Mouse (Mus musculus): ENCODE data around the gene Icosl. TPM values are rescaled to one million over a fixed set of nuclear protein-coding genes. Genes with fewer than 3 reads are reported as not detected.
A peak's percentile ranks its signal among the peaks of the same experiment; 100 is the strongest.

Gene Icosl
- polyA plus RNA-seq, 1 experiment from 2014 or later: 7.1 TPM

DNA sequence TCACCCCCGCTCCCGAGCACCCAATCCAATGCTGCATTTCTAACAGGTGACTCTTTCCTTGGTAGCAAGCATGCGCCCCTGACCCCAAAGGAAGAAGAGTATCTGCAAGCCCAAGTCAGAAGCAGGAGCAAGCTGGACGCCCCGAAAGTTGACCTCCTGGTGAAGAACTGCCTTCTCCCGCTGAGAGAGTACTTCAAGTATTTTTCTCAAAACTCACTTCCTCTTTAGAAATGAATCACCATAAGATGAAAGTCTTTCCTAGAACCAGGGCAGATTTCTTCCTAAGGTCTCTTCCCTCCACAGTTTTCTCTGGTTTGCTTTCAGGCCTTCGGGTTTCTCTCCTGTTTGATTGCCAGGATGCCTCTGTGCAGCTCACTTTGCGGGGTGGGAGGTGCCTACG lies 6.0 kb upstream of the Icosl start:
- H3K9ac ChIP-seq (ENCODE audit: low read length): no peak overlapping the region
- WGBS: 82% methylated on average over 9 of the region's 9 CpGs
- no peaks in the 10 kb centered on the region for H3K27me3 ChIP-seq (ENCODE audit: control insufficient read depth, insufficient read depth, low read length)
- H3K27ac ChIP-seq (ENCODE audit: low read length): no peak overlapping the region
- H3K4me1 ChIP-seq (ENCODE audit: control insufficient read depth, insufficient read depth, low read length): no peaks in the 10 kb centered on the region
- H3K9me3 ChIP-seq (replicated peaks; ENCODE audit: control insufficient read depth, low read length): no peaks in the 10 kb centered on the region
- no peaks in the 10 kb centered on the region for H3K36me3 ChIP-seq (ENCODE audit: control insufficient read depth, insufficient read depth, low read length)
- H3K4me3 ChIP-seq (replicated peaks; ENCODE audit: low read length): no peak overlapping the region
- ATAC-seq (ENCODE audit: insufficient read depth, low FRiP score): no peak
- H3K4me2 ChIP-seq (ENCODE audit: low read depth, low read length): no peak overlapping the region

DNA sequence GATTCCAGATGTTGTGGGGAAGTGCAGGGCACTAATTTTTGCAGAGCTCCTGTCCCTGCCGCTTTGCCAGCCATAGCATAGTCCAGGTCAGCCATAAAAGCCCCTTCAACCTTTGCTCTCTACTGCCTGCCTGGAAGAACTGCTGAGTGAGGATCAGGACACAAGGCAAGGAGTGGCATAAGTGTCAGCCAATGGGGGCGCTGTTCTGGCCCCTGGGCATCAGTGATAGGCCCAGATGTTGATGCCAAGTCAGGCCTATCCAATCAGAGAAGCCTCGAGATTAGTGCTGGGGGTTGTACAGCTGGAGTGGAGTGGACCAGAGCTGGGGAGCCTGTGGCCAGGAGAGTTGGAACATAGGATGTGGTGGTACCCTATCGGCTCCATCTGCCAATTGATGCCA lies 1.9 kb upstream of the Icosl start:
- H3K36me3 ChIP-seq (ENCODE audit: control insufficient read depth, insufficient read depth, low read length): no peaks in the 10 kb centered on the region
- 47% methylated on average over 4 of the region's 4 CpGs for WGBS
- no peak for ATAC-seq (ENCODE audit: insufficient read depth, low FRiP score)

DNA sequence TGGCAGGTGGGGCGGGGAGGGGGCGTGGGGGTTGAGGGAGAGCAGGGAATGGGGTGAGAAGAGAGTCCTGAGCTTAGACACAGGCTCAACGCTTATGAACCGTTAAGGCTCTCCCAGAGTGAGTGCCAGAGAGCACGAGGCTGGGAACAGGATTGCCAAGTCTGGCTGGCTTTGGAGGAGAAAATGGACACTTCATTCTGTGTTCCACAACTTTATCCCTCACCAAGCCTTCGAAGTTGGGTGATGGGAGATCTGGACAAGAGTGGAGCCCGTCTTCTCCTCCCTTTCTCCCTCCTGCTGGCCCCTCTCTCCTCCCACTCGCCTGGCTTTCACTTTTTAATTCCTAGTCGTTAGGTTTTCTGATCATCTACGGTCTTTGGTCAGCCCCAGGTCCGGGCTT lies 561 bp upstream of the Icosl start:
- peak overlapping the region; percentile 80 for H3K9ac ChIP-seq (ENCODE audit: low read length)
- no peak overlapping the region for H3K27ac ChIP-seq (ENCODE audit: low read length)
- H3K9me3 ChIP-seq (replicated peaks; ENCODE audit: control insufficient read depth, low read length): no peaks in the 10 kb centered on the region
- H3K4me2 ChIP-seq (ENCODE audit: low read depth, low read length): peak overlapping the region; percentile 96
- no peak for ATAC-seq (ENCODE audit: insufficient read depth, low FRiP score)
- peak overlapping the region; percentile 82 for H3K4me3 ChIP-seq (replicated peaks; ENCODE audit: low read length)
- 17% methylated on average over 11 of the region's 11 CpGs for WGBS
- H3K36me3 ChIP-seq (ENCODE audit: control insufficient read depth, insufficient read depth, low read length): no peaks in the 10 kb centered on the region
- H3K4me1 ChIP-seq (ENCODE audit: control insufficient read depth, insufficient read depth, low read length): peaks cover 5% of the 10 kb centered on the region
- 0 out of 2 replicates have a peak, but pooled peaks cover 3% of the 10 kb centered on the region for H3K27me3 ChIP-seq (ENCODE audit: control insufficient read depth, insufficient read depth, low read length)

More for the DNA sequence above, 1.9 kb upstream of the Icosl start:
- Histone ChIP-seq H3K4me1 (ENCODE audit: control insufficient read depth, insufficient read depth, low read length) (peaks cover 5% of the 10 kb centered on the region), H3K4me2 (ENCODE audit: low read depth, low read length) (no peak overlapping the region), H3K9ac (ENCODE audit: low read length) (no peak overlapping the region), H3K27ac (ENCODE audit: low read length) (no peak overlapping the region), H3K27me3 (ENCODE audit: control insufficient read depth, insufficient read depth, low read length) (0 out of 2 replicates have a peak, but pooled peaks cover 3% of the 10 kb centered on the region), H3K4me3 (replicated peaks; ENCODE audit: low read length) (no peak overlapping the region), H3K9me3 (replicated peaks; ENCODE audit: control insufficient read depth, low read length) (no peaks in the 10 kb centered on the region)

DNA sequence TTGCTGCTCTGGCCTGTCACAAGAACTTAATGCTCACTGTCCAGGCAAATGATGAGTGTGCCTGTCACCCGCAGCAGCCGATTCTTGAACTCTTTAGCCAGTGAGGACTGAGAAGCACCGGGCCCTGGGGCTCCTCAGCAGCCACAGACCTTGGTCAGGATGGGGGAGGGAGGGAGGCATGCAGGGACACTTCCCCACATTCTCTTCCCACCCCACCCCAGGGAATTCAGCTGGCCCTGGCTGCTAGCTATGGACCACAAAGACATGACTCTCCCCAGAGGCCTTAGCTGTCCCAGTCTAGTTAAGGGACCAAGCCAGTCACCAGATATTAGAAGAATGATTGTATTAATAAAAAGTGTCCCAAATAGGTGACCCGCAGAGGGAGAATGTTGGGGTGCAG lies 5.0 kb downstream of the Icosl start:
- Histone ChIP-seq H3K9me3 (replicated peaks; ENCODE audit: control insufficient read depth, low read length) (no peaks in the 10 kb centered on the region), H3K4me1 (ENCODE audit: control insufficient read depth, insufficient read depth, low read length) (peaks cover 5% of the 10 kb centered on the region; the same call in 1 of the 2 replicates), H3K27me3 (ENCODE audit: control insufficient read depth, insufficient read depth, low read length) (no peaks in the 10 kb centered on the region), H3K4me3 (replicated peaks; ENCODE audit: low read length) (no peak overlapping the region), H3K9ac (ENCODE audit: low read length) (no peak overlapping the region), H3K4me2 (ENCODE audit: low read depth, low read length) (no peak overlapping the region), H3K27ac (ENCODE audit: low read length) (no peak overlapping the region), H3K36me3 (ENCODE audit: control insufficient read depth, insufficient read depth, low read length) (no peaks in the 10 kb centered on the region)
- ATAC-seq (ENCODE audit: insufficient read depth, low FRiP score): no peak
- WGBS: 71% methylated on average over 4 of the region's 4 CpGs

DNA sequence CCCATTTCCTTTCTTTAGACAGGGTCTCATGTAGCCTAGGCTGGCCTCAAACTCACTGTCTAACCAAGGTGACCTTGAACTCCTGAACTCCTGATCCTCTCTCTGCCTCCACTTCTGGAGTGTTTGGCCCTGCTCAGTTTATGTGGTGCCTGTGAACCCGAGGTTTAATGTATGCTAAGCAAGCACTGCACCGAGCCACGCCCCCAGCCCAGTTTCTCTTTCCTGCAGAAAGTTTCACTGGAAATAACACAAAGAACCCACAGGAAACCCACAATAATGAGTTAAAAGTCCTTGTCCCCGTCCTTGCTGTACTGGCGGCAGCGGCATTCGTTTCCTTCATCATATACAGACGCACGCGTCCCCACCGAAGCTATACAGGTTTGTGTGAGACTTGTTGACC lies 5.9 kb downstream of the Icosl start:
- H3K9me3 ChIP-seq (replicated peaks; ENCODE audit: control insufficient read depth, low read length): no peaks in the 10 kb centered on the region
- H3K9ac ChIP-seq (ENCODE audit: low read length): no peak overlapping the region
- H3K36me3 ChIP-seq (ENCODE audit: control insufficient read depth, insufficient read depth, low read length): no peaks in the 10 kb centered on the region
- no peaks in the 10 kb centered on the region for H3K27me3 ChIP-seq (ENCODE audit: control insufficient read depth, insufficient read depth, low read length)
- WGBS: 68% methylated on average over 11 of the region's 11 CpGs
- no peak overlapping the region for H3K27ac ChIP-seq (ENCODE audit: low read length)
- peaks cover 1% of the 10 kb centered on the region; the same call in 1 of the 2 replicates for H3K4me1 ChIP-seq (ENCODE audit: control insufficient read depth, insufficient read depth, low read length)
- ATAC-seq (ENCODE audit: insufficient read depth, low FRiP score): no peak
- H3K4me2 ChIP-seq (ENCODE audit: low read depth, low read length): no peak overlapping the region
- no peak overlapping the region for H3K4me3 ChIP-seq (replicated peaks; ENCODE audit: low read length)

DNA sequence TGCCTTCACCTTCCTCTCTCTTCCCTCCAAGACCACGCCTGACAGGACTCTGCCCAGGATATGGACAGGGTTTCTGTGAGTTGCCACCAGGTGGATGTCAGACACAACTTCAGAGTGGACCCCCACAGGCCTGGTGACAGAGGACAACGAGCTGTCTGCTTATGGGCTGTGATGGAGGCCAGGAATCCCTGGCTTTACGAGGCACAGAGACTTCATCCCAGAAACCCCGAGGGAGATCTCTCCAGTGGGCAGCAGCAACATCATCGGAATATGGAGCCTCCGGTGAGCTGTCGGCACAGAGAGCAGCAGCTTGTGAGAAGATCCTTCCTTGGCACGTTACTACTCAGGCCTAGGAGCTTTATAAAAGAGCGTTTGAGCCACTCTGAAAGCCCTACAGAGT lies 8.8 kb downstream of the Icosl start:
- Histone ChIP-seq H3K4me2 (ENCODE audit: low read depth, low read length) (no peak overlapping the region), H3K4me3 (replicated peaks; ENCODE audit: low read length) (no peak overlapping the region), H3K36me3 (ENCODE audit: control insufficient read depth, insufficient read depth, low read length) (no peaks in the 10 kb centered on the region), H3K27me3 (ENCODE audit: control insufficient read depth, insufficient read depth, low read length) (no peaks in the 10 kb centered on the region), H3K27ac (ENCODE audit: low read length) (no peak overlapping the region), H3K9me3 (replicated peaks; ENCODE audit: control insufficient read depth, low read length) (no peaks in the 10 kb centered on the region), H3K9ac (ENCODE audit: low read length) (no peak overlapping the region), H3K4me1 (ENCODE audit: control insufficient read depth, insufficient read depth, low read length) (no peaks in the 10 kb centered on the region; the same call in 1 of the 2 replicates)
- WGBS: 84% methylated on average over 9 of the region's 9 CpGs
- ATAC-seq (ENCODE audit: insufficient read depth, low FRiP score): no peak; the same call in 1 of the 2 replicates

DNA sequence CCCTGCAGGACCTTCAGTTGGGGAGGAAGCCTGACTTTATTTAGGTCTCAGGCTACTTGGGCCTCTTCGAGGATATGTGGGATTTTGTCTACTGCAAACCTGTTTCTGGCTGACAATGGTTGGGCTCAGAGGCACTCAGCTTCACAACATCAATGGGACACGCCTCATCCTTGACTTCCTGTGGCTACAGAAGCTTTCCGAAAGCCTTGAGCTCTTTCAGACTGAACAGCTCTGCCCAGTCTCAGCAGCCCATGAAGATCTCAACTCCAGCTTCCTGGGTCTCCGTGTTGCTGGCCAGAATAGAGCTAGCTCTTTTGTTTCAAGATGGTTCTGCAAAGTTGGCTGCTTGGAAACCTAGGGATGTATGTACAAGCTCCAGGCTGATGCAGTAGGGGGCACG lies 9.2 kb downstream of the Icosl start:
- no peaks in the 10 kb centered on the region for H3K27me3 ChIP-seq (ENCODE audit: control insufficient read depth, insufficient read depth, low read length)
- H3K36me3 ChIP-seq (ENCODE audit: control insufficient read depth, insufficient read depth, low read length): no peaks in the 10 kb centered on the region
- H3K9ac ChIP-seq (ENCODE audit: low read length): no peak overlapping the region
- no peak for ATAC-seq (ENCODE audit: insufficient read depth, low FRiP score)
- H3K27ac ChIP-seq (ENCODE audit: low read length): no peak overlapping the region
- no peaks in the 10 kb centered on the region for H3K9me3 ChIP-seq (replicated peaks; ENCODE audit: control insufficient read depth, low read length)
- WGBS: 68% methylated on average over 5 of the region's 5 CpGs
- no peaks in the 10 kb centered on the region; the same call in 1 of the 2 replicates for H3K4me1 ChIP-seq (ENCODE audit: control insufficient read depth, insufficient read depth, low read length)
- H3K4me2 ChIP-seq (ENCODE audit: low read depth, low read length): no peak overlapping the region
- no peak overlapping the region for H3K4me3 ChIP-seq (replicated peaks; ENCODE audit: low read length)

DNA sequence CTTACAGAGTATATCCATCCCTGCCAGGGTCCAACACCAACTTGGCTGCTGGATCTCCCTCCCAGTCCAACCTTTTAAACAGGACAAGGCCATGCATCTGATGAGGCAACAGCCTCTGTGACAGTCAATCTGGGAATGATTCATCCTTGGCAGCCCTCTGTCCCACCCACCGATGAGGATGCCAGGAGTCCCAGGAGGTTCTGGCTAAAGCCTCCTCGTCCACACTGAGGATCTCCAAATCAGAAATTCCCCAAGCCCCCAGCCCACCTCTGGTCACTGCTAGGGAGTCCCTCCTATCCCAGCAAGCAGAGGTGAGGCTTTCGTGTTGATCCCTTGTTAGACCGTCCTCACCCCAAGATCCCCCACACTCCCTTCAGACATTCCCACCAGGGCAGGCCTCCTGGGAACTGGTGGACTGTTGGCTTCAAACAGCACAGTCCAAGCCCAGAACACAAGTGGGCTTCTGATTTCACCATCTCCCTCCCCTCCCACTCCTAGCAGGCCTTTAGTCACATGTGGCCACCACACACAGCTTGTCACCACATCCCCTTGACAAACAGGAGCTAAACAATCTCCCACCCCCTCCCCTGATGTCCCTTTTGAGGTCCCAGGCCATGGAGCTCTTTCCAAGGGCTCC lies 11.0 kb downstream of the Icosl start:
- Histone ChIP-seq H3K4me1 (ENCODE audit: control insufficient read depth, insufficient read depth, low read length) (no peaks in the 10 kb centered on the region), H3K9ac (ENCODE audit: low read length) (no peak overlapping the region), H3K27ac (ENCODE audit: low read length) (no peak overlapping the region), H3K36me3 (ENCODE audit: control insufficient read depth, insufficient read depth, low read length) (no peaks in the 10 kb centered on the region), H3K9me3 (replicated peaks; ENCODE audit: control insufficient read depth, low read length) (no peaks in the 10 kb centered on the region), H3K27me3 (ENCODE audit: control insufficient read depth, insufficient read depth, low read length) (no peaks in the 10 kb centered on the region), H3K4me3 (replicated peaks; ENCODE audit: low read length) (no peak overlapping the region), H3K4me2 (ENCODE audit: low read depth, low read length) (no peak overlapping the region)
- no peak for ATAC-seq (ENCODE audit: insufficient read depth, low FRiP score)
- 79% methylated on average over 4 of the region's 4 CpGs for WGBS

DNA sequence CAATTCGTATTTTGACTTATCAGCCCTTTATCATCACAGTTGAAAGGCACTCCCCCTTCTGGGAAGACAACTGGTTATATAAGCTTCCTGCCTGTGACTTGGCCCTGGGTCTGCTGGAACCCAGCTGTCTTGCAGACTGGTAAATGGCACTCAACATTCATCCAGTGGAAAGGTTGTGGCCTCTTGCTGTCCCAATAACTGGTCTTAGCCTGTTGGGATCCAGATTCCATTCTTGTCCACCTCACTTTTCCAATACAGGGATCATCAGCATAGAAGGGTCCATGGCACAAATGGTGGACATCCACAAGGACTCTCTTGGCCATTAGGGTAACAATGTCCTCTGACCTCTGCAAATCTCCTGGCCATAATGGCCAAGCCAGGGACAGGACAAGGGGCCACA lies 15.0 kb downstream of the Icosl start:
- no peaks in the 10 kb centered on the region for H3K27me3 ChIP-seq (ENCODE audit: control insufficient read depth, insufficient read depth, low read length)
- H3K4me1 ChIP-seq (ENCODE audit: control insufficient read depth, insufficient read depth, low read length): no peaks in the 10 kb centered on the region
- no peak overlapping the region for H3K9ac ChIP-seq (ENCODE audit: low read length)
- H3K36me3 ChIP-seq (ENCODE audit: control insufficient read depth, insufficient read depth, low read length): no peaks in the 10 kb centered on the region
- H3K4me2 ChIP-seq (ENCODE audit: low read depth, low read length): no peak overlapping the region
- ATAC-seq (ENCODE audit: insufficient read depth, low FRiP score): no peak
- no peak overlapping the region for H3K4me3 ChIP-seq (replicated peaks; ENCODE audit: low read length)
- H3K9me3 ChIP-seq (replicated peaks; ENCODE audit: control insufficient read depth, low read length): no peaks in the 10 kb centered on the region
- no peak overlapping the region for H3K27ac ChIP-seq (ENCODE audit: low read length)
- WGBS: 57% methylated on average over 1 of the region's 1 CpGs
